Mouse (Mus musculus) MN1 (cell line): ENCODE data around the gene Ehd2.

Source experiments
- DNase-seq: peaks from one replicate; pipeline ENCODE4 v3.0.0-alpha.2; 2016; ENCODE audit warnings: low spot score

Ehd2 gene

DNA sequence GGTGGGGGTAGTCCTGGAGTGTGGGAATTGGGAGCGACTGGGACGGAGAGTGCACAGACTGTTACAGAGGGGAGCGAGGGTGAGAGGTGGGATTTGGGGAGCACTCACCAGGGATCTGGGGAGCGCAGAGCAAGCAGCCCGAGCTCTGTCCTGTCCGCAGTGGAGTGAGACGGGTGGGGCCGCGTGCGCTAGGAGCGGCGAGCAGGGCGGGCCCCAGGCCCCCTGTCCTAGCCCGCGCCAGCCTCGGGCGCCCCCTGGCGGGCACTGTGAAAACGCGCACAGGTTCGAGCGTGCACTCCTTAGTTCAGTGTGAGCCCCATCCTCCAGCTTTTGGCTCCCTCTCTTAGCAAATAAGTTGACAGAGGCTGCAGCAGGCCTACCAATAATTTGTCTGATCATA, at the start of gene Ehd2:
Gene Ehd2 (minus strand): TSS at position 256 of the 400 bp plus-strand sequence.
- peak; percentile 75 for DNase-seq

DNA sequence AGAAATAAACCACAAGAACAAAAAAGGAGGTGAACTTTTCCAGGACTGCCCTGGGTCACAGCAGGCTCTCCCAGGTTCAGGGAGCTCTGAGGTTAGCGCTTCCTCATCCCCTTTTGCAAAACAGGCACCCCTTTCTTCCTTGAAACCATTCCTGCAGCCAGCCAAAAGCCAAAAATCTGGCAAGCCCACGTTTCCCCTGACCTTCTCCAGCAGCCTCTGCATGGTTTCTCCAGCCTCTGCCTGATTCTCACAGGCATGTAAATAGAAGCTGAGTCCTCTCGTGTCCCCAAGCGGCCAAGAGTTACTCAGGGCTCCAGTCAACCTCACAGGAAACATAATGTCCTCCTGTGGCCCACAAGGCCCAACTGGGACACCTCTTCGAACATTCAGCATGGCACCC, 48.0 kb upstream of the Ehd2 start:
- no peak for DNase-seq

DNA sequence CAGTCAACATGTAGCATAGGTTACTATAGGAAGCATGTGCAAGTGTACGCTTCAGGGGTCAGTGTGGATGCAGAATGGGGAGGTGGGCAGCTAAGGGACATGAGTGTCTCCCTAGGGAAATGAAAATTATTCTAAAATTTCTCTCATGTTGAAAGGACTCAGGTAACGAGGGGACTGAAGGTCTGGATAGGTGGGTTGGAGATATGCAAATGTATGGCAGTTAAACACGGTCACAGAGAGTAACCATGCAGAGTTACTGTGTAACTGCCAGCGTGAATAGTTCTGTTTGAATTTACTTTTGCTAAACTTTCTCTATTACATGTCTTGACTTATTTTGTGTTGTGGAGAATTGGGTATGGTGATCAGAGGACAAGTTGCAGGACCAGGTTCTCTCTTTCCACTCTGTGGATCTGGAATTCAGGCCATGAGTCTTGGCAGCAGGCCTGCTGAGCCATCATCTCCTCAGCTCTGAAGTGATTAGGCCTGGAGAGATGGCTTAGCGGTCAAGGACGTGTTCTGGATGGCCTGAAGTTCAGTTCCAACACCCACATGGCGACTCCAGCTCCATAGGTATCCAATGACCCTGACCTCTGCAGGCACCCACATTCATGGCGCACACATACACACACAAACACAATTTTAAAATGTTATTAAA, 47.3 kb upstream of the Ehd2 start:
- no peak for DNase-seq

DNA sequence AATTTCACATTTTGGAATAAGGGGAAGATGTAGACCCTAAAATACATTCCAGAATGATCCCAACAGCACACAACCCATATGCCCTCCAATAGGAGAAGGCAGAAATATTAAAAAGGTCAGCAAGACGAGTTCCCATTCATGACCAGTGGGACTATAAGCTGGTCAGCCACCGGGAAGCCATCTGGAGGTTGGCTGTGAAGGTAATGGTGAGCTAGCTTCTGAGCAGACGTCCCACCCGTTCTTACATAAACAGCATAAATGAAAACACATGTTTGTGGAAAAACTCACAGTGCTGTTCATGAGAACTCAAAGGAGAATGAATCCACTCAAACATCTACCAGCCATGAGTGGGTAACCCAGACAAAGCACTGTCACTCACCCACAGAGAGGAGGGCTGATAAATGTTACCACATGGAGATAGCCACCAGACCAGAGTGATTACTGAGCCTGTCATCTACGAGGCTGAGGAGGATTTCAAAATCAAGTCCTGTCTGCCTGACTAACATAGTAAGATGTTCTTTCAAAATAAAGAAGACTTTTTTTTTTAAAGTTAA, 46.4 kb upstream of the Ehd2 start:
- DNase-seq: no peak

DNA sequence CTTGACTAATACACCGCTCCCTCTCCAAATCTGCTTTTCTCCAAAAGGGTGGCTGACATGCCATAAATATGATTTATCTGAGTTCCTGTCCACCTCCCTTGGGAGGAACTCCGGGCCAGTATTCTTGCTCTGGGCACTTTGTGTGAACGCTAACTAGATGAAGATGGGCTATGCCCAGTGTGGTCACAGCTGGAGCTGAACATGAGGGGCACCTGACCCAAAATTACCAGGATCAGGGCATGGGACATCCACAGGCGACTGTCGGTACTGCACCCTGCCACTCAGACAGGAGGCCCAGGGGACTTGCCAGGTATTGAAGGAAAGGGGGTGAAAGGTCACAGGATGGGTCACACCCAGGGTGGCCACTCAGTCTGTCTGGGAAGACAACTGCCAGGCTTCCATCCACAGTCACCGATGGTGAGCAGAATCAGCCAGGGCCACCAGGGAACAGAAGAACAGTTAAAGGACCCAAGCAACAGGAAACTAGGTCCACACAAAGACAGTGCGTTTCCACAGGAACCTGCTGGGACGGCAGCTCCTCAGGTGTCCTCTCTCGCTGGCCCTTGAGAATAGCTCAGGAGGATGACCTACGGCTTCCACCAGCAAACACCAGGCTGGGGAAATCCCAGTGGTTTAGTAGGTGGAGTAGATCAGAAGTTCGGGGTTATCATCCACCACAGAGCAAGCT, 45.4 kb upstream of the Ehd2 start:
- no peak for DNase-seq

DNA sequence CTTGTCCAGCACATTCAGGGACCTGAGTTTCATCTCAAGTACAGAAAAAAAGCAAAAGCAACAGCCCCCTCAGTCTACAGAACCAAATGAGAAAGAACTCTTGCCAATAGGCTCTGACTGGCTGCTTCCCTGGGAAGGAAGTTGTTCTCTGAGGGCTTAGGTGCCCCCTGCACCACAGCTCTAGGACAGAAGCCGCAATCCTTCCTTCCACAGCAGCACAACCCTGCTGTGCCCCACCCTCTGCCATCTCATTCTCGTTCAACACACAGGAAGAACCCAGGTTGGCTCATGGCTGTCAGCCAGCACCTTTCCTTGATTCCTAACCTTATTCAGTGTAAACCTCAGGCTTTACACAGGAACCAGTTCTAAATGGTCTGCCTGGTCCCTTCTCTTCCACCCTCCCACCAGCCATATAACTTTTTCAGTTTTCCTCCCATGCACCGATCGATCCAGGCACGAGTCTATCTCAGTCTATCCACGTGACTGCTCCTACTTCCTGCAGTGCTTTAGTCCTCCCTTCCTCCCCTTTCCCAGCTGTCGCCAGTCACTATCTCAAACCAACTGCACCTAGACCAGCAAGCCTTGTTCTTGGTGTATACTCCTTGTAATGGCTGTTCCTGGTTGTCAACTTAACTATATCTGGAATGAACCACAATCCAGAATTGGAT, 44.2 kb upstream of the Ehd2 start:
- DNase-seq: no peak

DNA sequence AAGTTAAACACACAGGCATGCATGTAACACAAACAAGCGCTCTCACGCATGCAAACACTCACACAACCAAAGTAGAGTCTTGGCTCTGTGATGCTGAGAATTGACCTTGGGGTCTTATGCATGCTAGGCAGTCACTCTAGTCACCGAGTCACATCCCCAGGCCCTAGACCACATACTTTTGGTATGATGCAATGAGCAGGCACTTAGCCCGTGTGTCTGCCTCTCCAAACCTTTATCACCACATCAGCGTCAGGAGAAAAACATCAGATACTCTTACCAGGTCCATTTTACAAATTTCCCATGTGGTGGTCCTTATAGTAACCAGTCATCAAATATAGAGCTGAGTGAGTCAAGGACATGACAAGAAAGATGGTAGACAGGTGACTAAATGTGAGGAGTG, 43.3 kb upstream of the Ehd2 start:
- DNase-seq: no peak

DNA sequence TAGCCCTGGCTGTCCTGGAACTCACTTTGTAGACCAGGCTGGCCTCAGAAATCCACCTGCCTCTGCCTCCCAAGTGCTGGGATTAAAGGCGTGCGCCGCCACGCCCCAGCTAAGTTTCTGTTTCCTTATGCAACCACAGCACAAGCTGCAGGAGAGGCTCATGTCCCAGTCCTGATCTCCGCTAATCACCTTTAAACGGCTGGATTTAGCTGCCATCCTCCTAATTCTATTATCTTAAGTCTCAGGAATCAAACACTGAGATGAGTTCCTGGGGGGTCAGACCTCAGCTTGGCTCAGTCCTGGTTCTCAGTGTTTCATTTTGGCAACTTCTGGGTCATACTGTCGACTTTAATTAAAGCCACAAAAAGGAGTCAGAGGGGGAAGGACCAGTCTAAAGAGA, 42.3 kb upstream of the Ehd2 start:
- no peak for DNase-seq

DNA sequence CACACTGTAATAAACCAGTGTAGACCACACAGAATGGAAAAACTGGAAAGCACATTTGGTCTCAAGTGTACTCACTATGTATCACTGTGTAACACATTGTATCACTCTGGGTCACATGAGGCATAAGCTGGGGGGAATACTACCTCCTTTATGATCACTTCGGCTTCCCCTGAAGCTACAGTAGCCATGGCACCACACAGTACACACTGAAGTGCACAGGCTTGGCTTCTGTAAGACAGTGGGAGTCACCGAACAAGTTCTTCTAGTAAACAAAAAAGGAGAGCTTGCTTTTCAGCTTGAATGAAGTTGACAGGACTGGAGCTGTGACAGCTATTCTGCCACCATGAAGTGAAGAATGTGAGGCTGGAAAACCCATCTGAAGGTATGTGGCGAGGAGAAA, 37.7 kb upstream of the Ehd2 start:
- DNase-seq: no peak

DNA sequence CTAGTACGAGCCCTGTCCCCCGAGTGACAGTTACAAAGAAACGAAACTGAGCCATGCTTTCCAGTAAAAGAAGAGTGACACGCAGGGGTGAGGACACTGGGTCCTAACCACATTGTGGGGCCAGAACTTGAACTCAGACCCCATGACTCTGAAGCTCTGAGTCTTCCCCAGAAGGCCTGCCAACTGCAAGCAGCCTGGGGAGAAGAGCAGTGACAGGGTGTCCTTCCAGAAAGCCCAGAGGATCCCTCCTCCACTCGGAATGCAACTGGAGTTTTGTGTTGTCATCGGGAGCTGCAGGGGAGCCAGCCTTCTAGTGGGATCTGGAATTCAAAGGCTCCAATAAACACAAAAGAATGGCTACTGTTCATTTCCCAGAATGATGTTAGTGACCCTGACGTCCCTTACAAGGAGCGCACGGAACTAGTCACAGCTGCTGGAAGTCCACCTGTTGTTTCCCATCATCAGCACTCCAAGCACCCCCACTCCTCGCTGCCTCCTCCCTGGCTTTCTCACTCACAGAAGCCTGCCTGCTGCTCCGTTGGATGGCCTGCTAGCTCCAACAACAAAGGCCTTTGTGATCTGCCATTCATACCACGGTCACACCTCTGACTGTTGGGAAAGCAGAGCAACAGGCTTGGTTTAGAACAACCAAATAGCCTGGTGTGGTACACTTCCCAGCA, 37.0 kb upstream of the Ehd2 start:
- DNase-seq: no peak

DNA sequence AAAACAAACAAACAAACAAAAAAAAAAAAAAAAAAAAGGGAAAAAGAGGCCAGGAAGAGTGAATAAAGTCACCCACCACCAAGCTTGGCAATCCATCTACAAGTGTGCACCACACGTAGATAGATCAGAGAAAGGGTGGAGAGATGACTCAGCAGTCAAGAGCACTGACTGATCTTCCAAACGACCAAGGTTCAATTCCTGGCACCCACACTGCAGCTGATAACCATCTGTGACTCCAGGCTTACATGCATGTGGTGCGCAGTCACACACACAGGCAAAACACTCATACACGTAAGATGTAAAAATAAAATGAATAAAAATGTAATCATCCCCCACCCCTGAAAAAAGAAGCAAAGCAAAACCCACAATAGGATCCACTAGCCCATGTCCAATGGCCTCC, 35.7 kb upstream of the Ehd2 start:
- DNase-seq: no peak

DNA sequence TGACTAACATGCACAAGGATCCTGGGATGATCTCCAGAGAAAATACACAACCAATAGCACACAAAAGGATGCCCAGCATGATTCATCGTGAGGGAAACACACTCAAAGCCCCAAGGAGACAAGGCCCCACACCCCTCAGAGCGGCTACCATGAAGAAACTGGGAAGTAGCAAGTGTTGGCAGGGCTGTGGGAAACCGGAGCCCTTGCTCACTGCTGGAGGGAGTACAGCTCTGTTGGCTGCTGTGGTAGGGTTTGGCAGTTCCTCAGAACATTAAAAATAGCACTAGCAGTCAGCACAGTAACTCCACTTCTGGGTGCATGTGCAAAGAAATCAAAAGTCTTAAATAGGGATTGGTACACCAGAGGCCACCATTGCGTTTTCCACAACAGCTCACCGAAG, 34.8 kb upstream of the Ehd2 start:
- DNase-seq: no peak

DNA sequence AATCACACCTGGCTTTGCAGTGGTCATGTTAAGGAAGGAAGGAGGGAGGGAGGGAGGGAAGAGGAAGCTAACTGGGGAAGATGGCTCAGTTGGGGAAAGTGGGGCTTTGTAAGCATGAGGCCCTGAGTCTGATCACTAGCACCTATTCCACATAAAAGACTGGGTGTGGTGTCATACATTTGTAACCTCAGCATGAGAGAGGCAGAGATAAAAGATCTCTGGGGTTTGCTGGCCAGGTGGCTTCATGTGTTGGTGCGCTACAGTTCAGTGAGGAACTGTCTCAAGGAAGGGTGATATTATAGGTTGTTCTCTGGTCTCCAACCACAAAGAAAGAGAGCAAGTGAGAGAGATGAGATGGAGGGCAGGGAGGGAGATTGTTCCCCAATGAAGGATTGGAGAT, 34.3 kb upstream of the Ehd2 start:
- no peak for DNase-seq

DNA sequence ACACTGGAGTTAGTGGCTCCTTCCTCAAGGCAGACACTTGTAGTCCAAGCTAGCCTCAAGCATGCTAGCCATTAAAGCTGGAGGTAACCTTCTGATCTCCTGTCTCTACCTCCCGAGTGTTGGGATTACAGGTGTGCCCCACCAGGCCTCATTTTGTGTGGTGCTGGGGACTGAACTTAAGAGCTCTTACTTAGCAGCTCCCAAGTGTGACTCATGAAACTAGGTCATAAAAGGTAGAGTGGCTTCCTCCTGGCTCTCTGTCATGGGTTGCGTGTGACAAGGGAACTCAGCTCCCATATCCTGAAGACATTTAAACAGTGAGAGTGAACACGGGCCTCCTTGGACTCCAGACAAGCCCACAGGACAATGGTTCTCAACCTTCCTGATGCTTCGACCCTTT, 26.4 kb upstream of the Ehd2 start:
- DNase-seq: no peak

DNA sequence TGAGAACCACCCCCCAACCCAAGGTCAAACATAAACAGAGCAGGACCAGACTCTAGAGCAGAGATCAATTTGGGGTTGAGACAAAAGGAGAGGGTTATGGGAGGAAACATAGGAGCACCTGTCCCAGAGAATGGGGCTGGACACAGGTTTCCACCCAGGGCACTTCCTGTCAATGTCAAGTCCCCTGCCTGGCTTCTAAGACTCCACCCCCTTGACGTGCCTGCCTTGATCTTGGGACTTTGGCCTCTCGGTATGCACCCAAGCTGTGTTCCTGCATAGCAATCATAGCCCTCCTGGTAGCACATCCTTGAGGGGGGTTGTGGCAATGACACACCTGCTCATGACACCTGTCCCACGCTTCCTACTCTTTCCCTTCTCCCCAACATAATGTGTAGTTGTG, 25.8 kb upstream of the Ehd2 start:
- DNase-seq: no peak

DNA sequence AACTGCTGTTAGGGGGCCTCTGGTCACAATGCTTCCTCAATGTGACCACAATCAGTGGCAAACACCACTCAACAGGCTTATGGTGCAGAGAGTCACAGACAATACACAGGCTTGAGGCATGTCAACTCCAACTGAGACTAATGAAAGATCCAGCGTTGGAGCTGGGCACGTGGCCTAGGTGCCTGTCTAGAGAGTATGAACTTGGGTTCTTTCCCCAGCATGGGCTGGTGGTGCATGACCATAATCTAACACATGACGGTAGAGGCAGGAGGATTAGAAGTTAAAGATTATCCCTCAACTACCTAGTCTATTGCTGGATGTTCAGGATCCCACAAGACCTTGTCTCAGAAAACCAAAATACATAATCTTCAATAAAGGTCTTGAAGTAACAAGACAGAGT, 24.4 kb upstream of the Ehd2 start:
- DNase-seq: no peak

DNA sequence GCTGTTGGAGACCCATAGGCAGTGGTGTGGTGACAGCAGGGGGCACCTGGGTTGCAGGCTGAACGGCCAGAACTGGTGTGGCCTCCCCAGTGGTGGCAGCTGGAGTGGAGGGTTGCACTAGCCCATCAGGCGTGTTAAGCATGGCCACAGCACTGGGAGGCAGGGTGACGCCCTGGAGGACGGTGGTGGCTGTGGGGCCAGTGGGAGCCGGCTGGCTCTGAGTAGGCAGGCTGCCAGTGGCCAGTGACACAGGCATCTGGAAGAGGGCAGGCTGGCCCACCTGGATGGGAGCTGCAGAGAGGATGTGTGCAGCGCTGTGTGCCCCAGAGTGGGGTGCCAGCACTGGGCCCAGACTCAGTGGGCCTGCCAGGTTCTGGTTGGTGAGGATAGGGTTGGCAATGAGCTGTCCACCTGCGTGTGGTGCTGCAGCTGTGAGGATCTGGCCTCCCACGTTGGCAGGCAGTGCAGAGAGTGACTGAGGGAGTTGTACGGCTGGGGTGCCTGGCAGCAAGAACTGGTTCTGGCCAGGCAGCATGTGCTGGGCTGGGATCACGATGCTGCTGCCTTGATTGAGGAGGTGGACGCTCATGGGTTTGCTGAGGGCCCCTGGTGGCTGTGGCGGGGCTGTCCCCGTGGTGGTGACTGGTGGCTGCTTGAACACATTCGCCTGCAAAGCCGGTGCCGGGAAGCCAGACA, 20.4 kb upstream of the Ehd2 start:
- DNase-seq: no peak

DNA sequence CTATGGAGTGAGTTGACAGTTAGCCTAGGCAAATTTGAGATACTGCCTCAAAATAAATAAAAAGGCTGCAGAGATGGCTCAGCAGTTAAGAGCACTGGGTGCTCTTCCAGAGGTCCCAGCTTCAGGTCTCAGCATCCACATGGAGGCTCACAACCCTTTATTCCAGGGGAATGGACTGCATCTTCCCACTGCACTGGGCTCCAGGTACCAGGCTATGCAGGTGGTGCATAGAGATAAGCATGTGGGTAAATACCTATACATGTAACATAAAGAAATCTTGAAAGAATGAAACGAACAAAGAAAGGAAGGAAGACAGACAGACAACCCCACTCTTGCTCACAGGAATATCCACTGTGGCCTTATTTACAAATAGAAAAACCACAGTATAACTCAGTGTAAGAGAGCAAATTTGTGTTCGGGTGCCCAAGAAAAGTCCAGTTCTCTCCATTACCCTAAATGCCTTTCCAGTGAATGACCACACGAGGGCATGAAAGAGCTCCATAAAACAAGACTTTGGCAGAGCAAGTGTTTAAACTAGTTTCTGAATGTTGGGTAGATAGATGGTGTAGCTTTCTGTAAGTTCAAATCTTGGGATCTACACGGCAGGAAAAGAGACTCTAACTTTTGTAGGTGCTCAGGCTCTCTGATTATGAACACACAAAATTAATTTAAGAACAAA, 15.5 kb upstream of the Ehd2 start:
- peak; percentile 54 for DNase-seq

DNA sequence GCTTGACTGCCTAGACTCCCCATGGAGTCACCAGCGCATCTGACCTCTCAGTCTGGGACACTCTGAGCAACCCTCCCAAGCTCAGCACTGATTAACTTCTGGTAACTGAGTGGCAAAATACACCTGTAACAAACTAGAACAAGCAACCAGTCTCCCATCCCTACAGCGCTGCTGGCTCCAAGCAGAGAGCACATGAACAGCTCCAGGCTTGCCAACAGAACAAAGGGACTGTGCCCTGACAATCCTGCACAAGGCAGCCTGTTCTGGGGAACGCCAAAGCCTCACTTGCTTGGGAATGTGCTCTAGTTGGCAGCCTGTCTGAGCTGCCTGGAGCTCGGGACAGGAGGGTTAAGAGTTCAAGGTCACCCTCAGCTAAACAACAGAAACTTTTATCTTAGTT, 14.2 kb upstream of the Ehd2 start:
- DNase-seq: no peak

DNA sequence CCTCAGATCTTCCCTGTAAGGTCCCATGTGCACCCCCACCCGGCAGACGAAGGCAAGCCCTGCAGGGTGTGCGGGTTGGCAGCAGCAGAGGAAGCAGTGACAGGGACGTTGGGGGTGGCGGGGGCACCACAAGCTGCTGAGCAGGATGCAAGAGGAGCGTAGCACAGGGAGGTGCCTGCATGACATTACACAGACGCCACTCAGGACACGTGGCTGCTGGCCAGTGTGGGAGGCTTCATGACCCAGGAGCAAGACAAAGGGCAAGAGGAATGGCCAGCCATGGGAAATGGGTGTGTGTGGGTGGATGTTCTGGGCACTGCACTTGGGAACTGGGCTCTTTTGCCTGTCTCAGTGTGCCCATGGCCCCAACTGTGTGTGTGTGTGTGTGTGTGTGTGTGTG, 12.9 kb upstream of the Ehd2 start:
- peak; percentile 82 for DNase-seq

DNA sequence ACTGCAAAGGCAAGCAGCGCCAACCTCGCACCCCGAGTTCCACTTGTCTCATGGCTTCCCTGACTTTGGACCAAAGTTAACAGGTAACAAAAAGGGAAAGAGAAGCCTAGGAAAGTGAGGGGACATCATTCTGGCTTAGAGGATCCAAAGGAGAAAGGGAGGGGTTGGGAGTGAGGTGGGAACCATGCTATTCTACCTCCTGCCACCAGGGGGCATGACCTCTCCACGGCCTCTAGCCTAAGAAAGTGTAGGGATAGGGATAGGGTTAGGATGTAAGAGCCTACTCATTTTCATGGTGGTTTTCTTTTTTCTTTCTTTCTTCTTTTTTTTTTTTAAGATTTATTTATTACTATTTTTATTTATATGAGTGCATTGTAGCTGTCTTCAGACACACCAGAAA, 8.5 kb upstream of the Ehd2 start:
- DNase-seq: peak; percentile 64

DNA sequence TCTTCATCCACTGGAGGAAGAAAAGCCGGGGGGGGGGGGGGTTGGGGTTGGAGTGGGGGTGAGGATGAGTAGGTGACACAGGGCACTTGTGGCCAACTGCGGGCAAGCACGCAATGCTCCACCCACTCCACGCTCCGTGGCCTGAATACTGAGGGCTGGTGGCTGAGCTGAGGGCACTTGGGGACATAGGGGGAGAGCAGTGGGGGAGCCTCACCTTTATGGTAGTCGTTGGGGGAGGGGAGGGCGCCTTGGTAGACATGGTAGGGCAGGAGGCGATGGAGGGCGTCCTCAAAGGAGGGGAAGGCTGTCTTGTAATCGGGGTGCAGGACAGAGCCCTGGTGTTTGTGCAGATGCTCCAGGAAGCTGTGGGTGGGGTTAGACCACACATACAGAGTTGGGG, 8.1 kb upstream of the Ehd2 start:
- no peak for DNase-seq
